Mouse (Mus musculus) embryo, embryonic 10.5 days (tissue): Measurements from ENCODE around the gene Dip2c.

Experiments
- DNase-seq: peaks from one replicate; pipeline ENCODE4 v3.0.0-alpha.2; 2015; ENCODE audit warnings: low spot score

Dip2c gene

GRCm38 (mm10) chr13:9538556-9538955 lies 262.2 kb downstream of the Dip2c start:
- DNase-seq, result no peak

- DNase-seq, result no peak
These were observed 271.5 kb downstream of the Dip2c start for GRCm38 (mm10) chr13:9547698-9548344.

GRCm38 (mm10) chr13:9562099-9562498 lies 285.8 kb downstream of the Dip2c start:
- no peak for DNase-seq

GRCm38 (mm10) chr13:9562921-9563320 lies 286.6 kb downstream of the Dip2c start:
- DNase-seq, result peak; percentile 54

GRCm38 (mm10) chr13:9568852-9569251 lies 292.5 kb downstream of the Dip2c start:
- DNase-seq, result no peak

- no peak for DNase-seq
These were observed 300.4 kb downstream of the Dip2c start for GRCm38 (mm10) chr13:9576686-9577085.

GRCm38 (mm10) chr13:9578456-9578855 lies 302.1 kb downstream of the Dip2c start:
- DNase-seq, result no peak

GRCm38 (mm10) chr13:9581821-9582220 lies 305.5 kb downstream of the Dip2c start:
- DNase-seq, result no peak

- DNase-seq, result no peak
These were observed 307.3 kb downstream of the Dip2c start for GRCm38 (mm10) chr13:9583579-9583978.

GRCm38 (mm10) chr13:9599334-9600096 lies 323.2 kb downstream of the Dip2c start:
- no peak for DNase-seq

GRCm38 (mm10) chr13:9601350-9601749 lies 325.0 kb downstream of the Dip2c start:
- no peak for DNase-seq

GRCm38 (mm10) chr13:9611229-9611628 lies 334.9 kb downstream of the Dip2c start:
- DNase-seq, result no peak

- no peak for DNase-seq
These were observed 356.4 kb downstream of the Dip2c start for GRCm38 (mm10) chr13:9632684-9633083.

- DNase-seq, result no peak
These were observed 359.6 kb downstream of the Dip2c start for GRCm38 (mm10) chr13:9635951-9636350.

- DNase-seq, result peak; percentile 62
These were observed 360.2 kb downstream of the Dip2c start for GRCm38 (mm10) chr13:9636505-9636904.

GRCm38 (mm10) chr13:9637949-9638348 lies 361.6 kb downstream of the Dip2c start:
- no peak for DNase-seq

GRCm38 (mm10) chr13:9648716-9649115 lies 372.4 kb downstream of the Dip2c start:
- no peak for DNase-seq

- no peak for DNase-seq
These were observed 373.6 kb downstream of the Dip2c start for GRCm38 (mm10) chr13:9649894-9650293.

GRCm38 (mm10) chr13:9650580-9650979 lies 374.3 kb downstream of the Dip2c start:
- no peak for DNase-seq

GRCm38 (mm10) chr13:9653018-9653417 lies 376.7 kb downstream of the Dip2c start:
- no peak for DNase-seq

- no peak for DNase-seq
These were observed 380.3 kb downstream of the Dip2c start for GRCm38 (mm10) chr13:9656613-9657012.

- no peak for DNase-seq
These were observed 384.4 kb downstream of the Dip2c start for GRCm38 (mm10) chr13:9660711-9661110.

GRCm38 (mm10) chr13:9663593-9663992 lies 387.3 kb downstream of the Dip2c start:
- DNase-seq, result no peak
